Mouse (Mus musculus) inflammation-experienced regulatory T-cells, adult 6 months (primary cell): Measurements from ENCODE around the gene Tgif2. TPM values are rescaled to one million over a fixed set of nuclear protein-coding genes. Genes with fewer than 3 reads are reported as not detected.
A peak's percentile ranks its signal among the peaks of the same experiment; 100 is the strongest.
"Not testable (repeated sequence)": the region's sequence is repeated elsewhere in the genome, so short reads cannot be mapped to it uniquely, and the experiment has no call there.

ENCODE experiments used
- ATAC-seq: one replicate; pipeline ENCODE4 v1.8.0; 2017
- polyA plus RNA-seq, 3 experiments: library from polyadenylated mRNA; unstranded; fragments of 100-300 nt; shearing (Covaris generic); gene quantifications; one replicate each; pipeline ENCODE4 v1.2.1; 2017

The Tgif2 gene
- 1 to 10 TPM; 3.1 to 9.7 (median 4.6) TPM for polyA plus RNA-seq

- ATAC-seq = peak; percentile 78
Observed at GRCm38 (mm10) chr2:156839319-156840191, at the start of gene Tgif2. Gene Tgif2 (plus strand): TSS chr2:156840007.

GRCm38 (mm10) chr2:156798516-156798915 lies 41.3 kb upstream of the Tgif2 start:
- ATAC-seq = no peak

GRCm38 (mm10) chr2:156801045-156801444 lies 38.8 kb upstream of the Tgif2 start:
- ATAC-seq = no peak

GRCm38 (mm10) chr2:156802116-156802515 lies 37.7 kb upstream of the Tgif2 start:
- not testable (repeated sequence) for ATAC-seq

- ATAC-seq = no peak
Observed at GRCm38 (mm10) chr2:156803698-156804372, 36.0 kb upstream of the Tgif2 start.

- no peak for ATAC-seq
Observed at GRCm38 (mm10) chr2:156804589-156804988, 35.2 kb upstream of the Tgif2 start.

- ATAC-seq = no peak
Observed at GRCm38 (mm10) chr2:156806886-156807285, 32.9 kb upstream of the Tgif2 start.

- ATAC-seq = no peak
Observed at GRCm38 (mm10) chr2:156809579-156809978, 30.2 kb upstream of the Tgif2 start.

- no peak for ATAC-seq
Observed at GRCm38 (mm10) chr2:156810716-156811115, 29.1 kb upstream of the Tgif2 start.

- ATAC-seq = no peak
Observed at GRCm38 (mm10) chr2:156811556-156811955, 28.3 kb upstream of the Tgif2 start.

GRCm38 (mm10) chr2:156814344-156814801 lies 25.4 kb upstream of the Tgif2 start:
- no peak for ATAC-seq

- ATAC-seq = no peak
Observed at GRCm38 (mm10) chr2:156814893-156815292, 24.9 kb upstream of the Tgif2 start.

GRCm38 (mm10) chr2:156815412-156815811 lies 24.4 kb upstream of the Tgif2 start:
- no peak for ATAC-seq

- ATAC-seq = no peak
Observed at GRCm38 (mm10) chr2:156816116-156816515, 23.7 kb upstream of the Tgif2 start.

GRCm38 (mm10) chr2:156825128-156825527 lies 14.7 kb upstream of the Tgif2 start:
- not testable (repeated sequence) for ATAC-seq

- ATAC-seq = no peak
Observed at GRCm38 (mm10) chr2:156834336-156834735, 5.5 kb upstream of the Tgif2 start.

GRCm38 (mm10) chr2:156838839-156839238 lies 968 bp upstream of the Tgif2 start:
- ATAC-seq = no peak

- ATAC-seq = no peak
Observed at GRCm38 (mm10) chr2:156840301-156841027, 657 bp downstream of the Tgif2 start.

- ATAC-seq = peak; percentile 32
Observed at GRCm38 (mm10) chr2:156841028-156841840, 1.4 kb downstream of the Tgif2 start.

GRCm38 (mm10) chr2:156841841-156842706 lies 2.3 kb downstream of the Tgif2 start:
- no peak for ATAC-seq

GRCm38 (mm10) chr2:156842711-156843110 lies 2.9 kb downstream of the Tgif2 start:
- ATAC-seq = no peak
